Mouse (Mus musculus): ENCODE results near the gene Rbbp4. TPM values are rescaled to one million over a fixed set of nuclear protein-coding genes. Genes with fewer than 3 reads are reported as not detected.

The Rbbp4 gene
- total and polyA plus RNA-seq, 3 experiments, result 50.9 to 127 TPM; not detected in 1

DNA sequence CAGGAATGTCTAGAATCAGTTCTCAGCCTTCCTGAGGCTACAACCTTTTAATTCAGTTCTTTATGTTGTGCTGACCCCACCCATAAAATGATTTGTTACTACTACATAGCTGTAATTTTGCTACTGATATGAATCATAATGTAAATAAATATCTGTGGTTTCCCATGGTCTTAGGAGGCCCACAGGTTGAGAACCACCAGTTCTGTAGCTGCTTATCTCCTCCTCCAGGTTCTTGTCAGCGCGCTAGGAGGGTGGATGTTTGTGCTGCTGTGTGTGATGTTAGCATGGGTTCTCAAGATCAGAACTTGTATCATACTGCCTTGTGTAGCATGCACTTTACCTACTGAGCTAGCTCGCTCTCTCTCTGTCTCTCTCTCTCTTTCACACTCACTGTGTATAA lies 4.6 kb upstream of the Rbbp4 start (continued):
- TF ChIP-seq ZMIZ1 (IDR thresholded peaks at IDR 0.05; ENCODE audit: low read depth, low read length), result no peak
- TF ChIP-seq JUND (IDR thresholded peaks at IDR 0.05; ENCODE audit: low read depth, low read length), result no peak
- no peak for TF ChIP-seq CHD2 (IDR thresholded peaks at IDR 0.05; ENCODE audit: low read length)
- TF ChIP-seq BHLHE40 (IDR thresholded peaks at IDR 0.05; ENCODE audit: borderline replicate concordance, low read depth, low read length), result no peak
- no peak for TF ChIP-seq GABPA (IDR thresholded peaks at IDR 0.05; ENCODE audit: low read depth, low read length)
- TF ChIP-seq NRF1 (IDR thresholded peaks at IDR 0.05; ENCODE audit: insufficient read depth, low read depth, low read length, poor library complexity, severe bottlenecking), result no peak
- no peak for TF ChIP-seq USF1 (IDR thresholded peaks at IDR 0.05; ENCODE audit: low read depth, low read length)
- TF ChIP-seq RAD21 (IDR thresholded peaks at IDR 0.05; ENCODE audit: low read depth, low read length), result no peak
- peak; percentile 65 to 68 for TF ChIP-seq EP300 (IDR thresholded peaks at IDR 0.05; ENCODE audit: low read depth in 1 of 2, low read length in 2 of 2)
- TF ChIP-seq MEF2A (IDR thresholded peaks at IDR 0.05; ENCODE audit: extremely low read depth, insufficient replicate concordance, low read depth, low read length, poor library complexity, severe bottlenecking), result no peak
- no peak for TF ChIP-seq ELF1 (IDR thresholded peaks at IDR 0.05; ENCODE audit: low read depth, low read length)
- no peak for TF ChIP-seq ZNF384 (IDR thresholded peaks at IDR 0.05; ENCODE audit: low read depth, low read length)
- no peak for TF ChIP-seq MYB (IDR thresholded peaks at IDR 0.05; ENCODE audit: low read depth, low read length)
- TF ChIP-seq NELFE (IDR thresholded peaks at IDR 0.05; ENCODE audit: low read depth, low read length), result no peak
- peak; percentile 75 for TF ChIP-seq GATA1 (IDR thresholded peaks at IDR 0.05; ENCODE audit: low read depth, low read length)
- 0 out of 2 replicates have a peak, but pooled peaks have one; percentile 13 for TF ChIP-seq MAZ (IDR thresholded peaks at IDR 0.05; ENCODE audit: low read depth, low read length)
- TF ChIP-seq USF2 (IDR thresholded peaks at IDR 0.05; ENCODE audit: borderline replicate concordance in 1 of 2, insufficient read depth in 1 of 2, low read depth in 1 of 2, low read length in 2 of 2), result no peak
- peak; percentile 38; the same call in 1 of the 2 replicates for TF ChIP-seq ETS1 (IDR thresholded peaks at IDR 0.05; ENCODE audit: low read depth, low read length)
- TF ChIP-seq MXI1 (IDR thresholded peaks at IDR 0.05; ENCODE audit: low read depth, low read length), result no peak
- TF ChIP-seq TBP (IDR thresholded peaks at IDR 0.05; ENCODE audit: low read depth, low read length), result no peak
- TF ChIP-seq MYC (IDR thresholded peaks at IDR 0.05; ENCODE audit: low read depth, low read length), result no peak
- no peak for TF ChIP-seq ZC3H11A (IDR thresholded peaks at IDR 0.05; ENCODE audit: low read depth, low read length)
- TF ChIP-seq POLR2A (IDR thresholded peaks at IDR 0.05; ENCODE audit: control insufficient read depth in 1 of 2, insufficient read depth in 1 of 2, low read depth in 1 of 2, low read length in 2 of 2, poor library complexity in 1 of 2), result no peak

DNA sequence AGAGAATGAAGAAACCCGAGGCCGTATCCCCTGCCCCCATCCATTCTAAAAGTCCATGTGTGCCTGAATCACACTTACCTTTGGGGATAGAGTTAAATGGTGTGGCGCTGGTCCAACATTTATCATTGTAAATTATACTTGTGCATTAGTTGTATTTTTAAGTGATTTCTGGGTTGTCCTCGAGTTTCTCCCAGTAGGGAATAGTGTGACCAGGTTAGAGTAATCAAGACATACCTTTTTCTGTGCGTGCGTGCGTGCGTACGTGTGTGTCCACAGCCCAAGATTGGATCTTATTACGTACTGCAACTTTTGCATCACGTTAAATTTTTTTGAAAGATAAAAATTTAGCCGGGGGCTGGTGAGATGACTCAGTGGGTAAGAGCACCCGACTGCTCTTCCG lies 1.1 kb upstream of the Rbbp4 start:
- no peaks in the 10 kb centered on the region for H3K9me3 ChIP-seq (replicated peaks; ENCODE audit: insufficient read depth, low read length)
- TF ChIP-seq ETS1 (IDR thresholded peaks at IDR 0.05; ENCODE audit: low read depth, low read length), result 0 out of 2 replicates have a peak, but pooled peaks have one; percentile 12
- no peak for TF ChIP-seq POLR2AphosphoS5 (IDR thresholded peaks at IDR 0.05; ENCODE audit: borderline replicate concordance, low read depth, low read length)
- H3K79me2 ChIP-seq (ENCODE audit: control insufficient read depth, insufficient read depth, low read length, poor library complexity), result peaks cover 30% of the 10 kb centered on the region
- peaks cover 9 to 35% of the 10 kb centered on the region in 2 experiments for H3K36me3 ChIP-seq (ENCODE audit: control insufficient read depth in 1 of 2, insufficient read depth in 2 of 2, low read length in 2 of 2)
- H3K4me1 ChIP-seq (ENCODE audit: control insufficient read depth in 1 of 2, insufficient read depth in 2 of 2, low read length in 2 of 2), result peaks cover 3 to 11% of the 10 kb centered on the region in 2 experiments
- H3K4me3 ChIP-seq (ENCODE audit: control insufficient read depth in 1 of 2, insufficient read depth in 1 of 2, low read depth in 2 of 2, low read length in 2 of 2), result peak overlapping the region; percentile 79 to 81
- DNase-seq (ENCODE audit: low read depth, low spot score), result no peak
- peak overlapping the region; percentile 97 for H3K9ac ChIP-seq (ENCODE audit: control insufficient read depth, low read depth, low read length, poor library complexity, severe bottlenecking)
- no peaks in the 10 kb centered on the region for H3K27me3 ChIP-seq (ENCODE audit: control insufficient read depth in 1 of 2, insufficient read depth in 2 of 2, low read length in 2 of 2)
- H3K27ac ChIP-seq (ENCODE audit: control insufficient read depth, low read depth, low read length), result peak overlapping the region; percentile 99

Data from MEL (cell line).